Mouse (Mus musculus): ENCODE measurements at regions not wholly inside any gene's neighbourhood (a gene's known extent, or its start where the extent isn't known, plus 50 kb on each side); places are given as distances from the start of the nearest gene placed in this dataset.
"Not testable (repeated sequence)": the region's sequence is repeated elsewhere in the genome, so short reads cannot be mapped to it uniquely, and the experiment has no call there.

- intact Hi-C loops (cut with DNase I): no loop called here
- no peak for DNase-seq
Measured at GRCm38 (mm10) chr10:53482919-53483318, 103.2 kb upstream of the Cep85l start.

GRCm38 (mm10) chr10:53470200-53470599, 90.5 kb upstream of the Cep85l start:
- DNase-seq: no peak
- intact Hi-C loops (cut with DNase I): no loop called here

DNA sequence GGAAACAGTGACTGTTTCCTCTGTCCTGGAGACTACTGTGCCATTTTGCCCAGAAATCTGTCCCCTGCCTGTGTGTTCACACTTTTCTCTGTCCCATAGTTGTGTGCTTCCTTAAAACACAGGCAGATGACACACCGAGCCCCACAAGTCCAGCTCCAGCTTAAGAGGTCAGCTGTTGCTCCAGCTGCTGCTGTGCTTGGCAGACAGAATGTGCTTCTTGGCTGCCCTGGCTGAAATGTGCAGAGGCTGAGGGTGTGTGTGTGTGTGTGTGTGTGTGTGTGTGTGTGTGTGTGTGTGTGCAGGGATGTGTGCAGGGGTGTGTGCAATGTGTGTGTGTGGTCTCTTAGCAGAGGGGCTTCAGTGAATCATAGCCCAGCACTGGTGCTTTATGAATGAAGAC, 89.9 kb upstream of the Cep85l start:
- DNase-seq: peak; percentile 55 to 72
- intact Hi-C loops (cut with DNase I): no loop called here

- intact Hi-C loops (cut with DNase I): no loop called here
- DNase-seq: no peak
Measured at GRCm38 (mm10) chr10:53468293-53468545, 88.5 kb upstream of the Cep85l start.

DNA sequence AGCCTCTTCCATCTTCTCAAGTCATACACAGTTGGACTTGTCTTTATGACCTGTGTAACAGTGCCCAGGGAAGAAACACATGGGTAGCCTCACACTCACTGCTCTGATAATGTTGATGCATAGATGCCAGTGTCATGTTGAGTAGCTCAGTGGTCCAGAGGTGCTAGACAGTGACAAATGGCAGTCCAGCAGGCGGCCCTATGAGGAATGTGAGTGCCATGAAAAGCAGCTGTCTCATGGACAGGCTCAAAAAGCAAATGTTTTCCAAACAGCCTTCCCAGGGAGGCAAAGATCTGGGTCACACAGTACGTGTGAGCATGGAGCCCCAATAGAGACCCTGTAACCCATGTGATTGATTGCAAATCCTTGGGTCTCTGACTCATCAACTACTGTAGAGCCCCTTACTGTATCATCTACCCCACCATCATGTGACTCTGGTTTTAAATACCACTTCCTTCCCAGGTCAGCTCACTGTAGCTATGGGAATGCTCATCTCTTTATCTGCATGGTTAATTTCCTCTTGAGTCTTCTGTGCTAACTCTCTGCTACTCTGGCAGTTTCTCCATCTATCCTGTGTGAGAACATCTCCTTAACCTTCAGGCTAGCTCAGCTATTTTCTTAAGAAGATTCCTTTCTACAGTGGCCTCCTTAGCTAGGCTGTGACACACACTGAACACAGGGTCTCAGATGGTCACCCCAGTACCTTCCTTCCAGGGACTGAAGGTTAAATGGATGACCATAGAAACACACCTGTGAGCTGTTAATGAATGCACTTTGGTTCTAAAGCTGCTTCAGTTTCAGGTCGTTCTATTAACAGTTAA, 87.9 kb upstream of the Cep85l start:
- intact Hi-C loops (cut with DNase I): no loop called here
- DNase-seq: no peak

DNA sequence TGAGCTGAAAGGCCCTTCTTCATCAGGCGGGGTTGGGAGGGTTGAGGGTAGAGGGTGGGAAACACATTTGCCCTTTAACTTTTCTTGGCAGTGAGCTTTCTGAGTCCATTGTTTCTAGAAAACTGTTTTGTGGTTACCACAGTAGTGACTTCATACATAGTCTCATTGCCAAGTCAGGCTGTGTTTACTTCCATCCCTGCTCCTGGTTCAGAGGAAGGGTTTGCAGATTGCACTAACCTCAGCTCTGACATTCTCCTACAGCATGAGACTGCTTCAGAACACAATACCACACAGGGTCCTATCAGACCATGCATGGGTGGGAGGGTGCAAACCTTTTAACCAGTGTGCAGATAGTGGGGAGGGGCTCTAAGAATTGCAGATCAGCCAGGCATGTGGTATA, 87.1 kb upstream of the Cep85l start:
- intact Hi-C loops (cut with DNase I): no loop called here
- no peak for DNase-seq

DNA sequence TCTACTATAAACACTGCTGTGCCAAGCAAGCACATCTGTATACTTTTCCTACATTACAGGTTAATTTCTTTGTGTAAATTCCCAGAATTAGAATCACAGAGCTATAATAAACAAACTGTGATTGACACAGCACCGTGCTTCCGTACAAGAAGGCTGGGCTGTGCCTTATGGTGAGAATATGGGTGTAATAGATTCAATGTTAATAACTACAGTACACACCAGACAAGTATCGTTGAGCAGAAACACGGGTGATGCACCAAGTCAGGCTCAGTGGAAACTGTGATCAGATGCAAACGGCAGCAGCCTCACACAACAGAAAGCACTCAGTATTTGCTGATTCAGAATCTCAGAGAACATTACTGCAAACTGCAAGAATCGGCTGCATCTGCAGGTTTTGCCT, 86.5 kb upstream of the Cep85l start:
- intact Hi-C loops (cut with DNase I): no loop called here
- DNase-seq: no peak

DNA sequence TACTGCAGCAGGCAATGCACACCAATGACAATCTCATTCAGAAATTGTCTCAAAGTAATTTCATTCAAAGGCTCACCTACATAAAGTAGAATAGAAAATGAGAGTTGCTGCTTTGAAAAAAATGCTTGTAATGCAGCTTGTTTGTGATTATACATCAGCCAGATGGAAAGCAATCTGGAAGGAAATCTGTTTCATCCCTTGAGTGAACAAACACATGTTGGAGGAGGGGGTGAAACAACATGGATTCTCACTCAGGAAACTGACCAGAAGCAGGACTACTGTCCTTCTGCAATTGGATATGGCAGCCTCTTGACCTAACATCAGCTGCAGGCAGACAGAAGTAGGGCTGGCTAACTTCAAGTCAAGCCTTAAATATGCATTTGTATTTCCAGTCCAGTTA, 84.8 kb upstream of the Cep85l start:
- intact Hi-C loops (cut with DNase I): no loop called here
- no peak for DNase-seq

GRCm38 (mm10) chr10:53464006-53464405, 84.3 kb upstream of the Cep85l start:
- intact Hi-C loops (cut with DNase I): no loop called here
- DNase-seq: no peak

- DNase-seq: no peak
- intact Hi-C loops (cut with DNase I): no loop called here
Measured at GRCm38 (mm10) chr10:53463471-53463870, 83.7 kb upstream of the Cep85l start.

DNA sequence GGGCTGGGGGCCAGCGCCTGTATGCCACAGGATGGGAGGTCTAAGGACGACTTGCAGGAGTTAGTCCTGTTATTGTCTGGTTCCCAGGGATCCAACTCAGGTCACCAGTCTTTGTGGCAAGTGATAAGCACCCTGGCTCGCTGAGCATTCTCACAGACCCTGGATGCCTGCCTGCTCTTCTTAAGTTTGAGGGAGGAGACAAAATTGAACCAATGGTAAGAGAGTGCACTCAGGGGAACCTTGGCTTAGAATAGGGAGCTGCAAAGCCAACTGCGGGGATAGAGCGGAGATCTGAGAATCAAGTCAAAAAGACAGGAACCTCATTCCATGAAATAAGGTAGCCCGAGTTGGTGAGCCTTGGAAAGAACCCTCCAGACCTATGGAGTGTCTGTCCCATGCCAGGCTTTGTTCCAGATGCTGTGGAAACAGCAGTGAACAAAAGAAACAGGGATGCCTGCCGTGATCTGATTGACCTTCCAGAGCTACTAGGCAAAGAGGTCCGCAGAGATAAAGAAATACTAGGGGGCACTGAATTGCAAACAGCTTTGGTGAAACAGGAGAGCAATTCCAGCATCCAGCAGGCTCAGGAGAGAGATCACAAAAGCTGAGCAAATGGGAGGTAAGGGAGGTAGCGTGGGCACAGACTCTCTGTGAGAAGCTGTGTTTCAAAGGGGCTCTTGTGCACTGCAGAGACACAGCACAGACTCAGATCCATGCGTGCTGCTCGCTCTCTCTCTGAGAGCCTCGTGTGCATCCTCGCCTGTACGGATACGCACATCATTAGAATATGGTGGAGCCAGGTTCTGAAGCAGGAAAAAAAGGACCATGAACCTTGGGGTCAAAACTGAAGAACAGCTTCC, 82.9 kb upstream of the Cep85l start:
- intact Hi-C loops (cut with DNase I): no loop called here
- DNase-seq: peak in 1 of 2 experiments; percentile 60

GRCm38 (mm10) chr10:53461070-53461781, 81.5 kb upstream of the Cep85l start:
- intact Hi-C loops (cut with DNase I): no loop called here
- no peak for DNase-seq

DNA sequence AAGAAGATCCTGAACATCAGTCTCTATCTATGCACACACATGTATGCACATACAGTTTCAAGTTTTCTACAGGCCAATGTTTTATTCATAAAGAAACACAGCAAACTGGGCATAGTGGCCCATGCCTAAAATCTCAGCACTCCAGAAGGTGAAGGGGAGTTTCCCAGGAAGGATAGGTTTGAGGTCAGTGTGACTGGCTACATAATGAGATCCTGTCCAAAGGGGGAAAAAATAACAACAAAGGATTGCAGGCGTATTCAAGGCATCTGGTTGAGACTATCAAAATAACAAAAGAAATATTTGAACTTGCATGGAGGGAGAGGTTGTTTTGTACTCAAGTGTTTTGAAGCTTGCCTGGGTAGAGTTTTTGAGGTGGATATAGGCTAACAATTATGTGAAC, 80.0 kb upstream of the Cep85l start:
- DNase-seq; intact Hi-C loops (cut with DNase I): not testable (repeated sequence)

- intact Hi-C loops (cut with DNase I): no loop called here
- DNase-seq: no peak
Measured at GRCm38 (mm10) chr10:53456027-53456713, 76.4 kb upstream of the Cep85l start.

DNA sequence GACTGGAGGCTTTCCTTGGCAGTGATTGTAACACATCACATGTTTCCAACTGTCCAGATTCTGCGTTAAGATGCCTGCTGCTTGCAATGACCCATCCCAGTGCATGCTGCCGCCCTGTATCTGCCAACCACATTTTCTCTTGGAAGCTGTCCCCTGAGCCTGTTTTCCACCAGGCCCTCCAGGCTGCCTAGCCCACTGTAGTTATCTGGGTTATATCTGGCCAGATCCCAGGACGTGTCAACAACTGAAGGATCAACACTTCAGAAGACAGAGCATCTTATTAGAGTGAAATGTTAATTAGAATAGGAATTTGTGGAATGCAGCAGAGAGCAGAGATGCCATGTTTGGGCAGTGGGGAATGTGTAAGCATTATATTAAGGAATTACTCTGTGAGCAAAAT, 65.0 kb upstream of the Cep85l start:
- no peak for DNase-seq
- intact Hi-C loops (cut with DNase I): no loop called here

- intact Hi-C loops (cut with DNase I): no loop called here
- DNase-seq: no peak
Measured at GRCm38 (mm10) chr10:53443443-53443842, 63.7 kb upstream of the Cep85l start.

DNA sequence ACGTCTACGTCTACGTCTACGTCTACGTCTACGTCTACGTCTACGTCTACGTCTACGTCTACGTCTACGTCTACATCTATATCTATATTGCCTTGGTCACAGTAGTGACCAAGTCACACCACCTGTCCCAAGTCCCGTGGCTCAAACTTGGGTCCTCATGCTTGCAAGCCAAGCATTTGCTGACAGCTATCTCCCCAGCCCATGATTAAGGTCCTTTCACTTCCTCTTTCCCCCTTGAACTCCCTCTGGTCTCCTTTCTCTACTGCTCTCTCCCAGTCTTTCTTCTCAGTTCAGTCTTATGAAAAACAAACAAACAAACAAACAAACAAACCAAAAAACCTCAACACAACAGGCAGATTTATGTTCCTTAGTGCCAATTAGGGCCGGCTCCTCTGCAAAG, 63.2 kb upstream of the Cep85l start:
- no peak for DNase-seq
- intact Hi-C loops (cut with DNase I): no loop called here

DNA sequence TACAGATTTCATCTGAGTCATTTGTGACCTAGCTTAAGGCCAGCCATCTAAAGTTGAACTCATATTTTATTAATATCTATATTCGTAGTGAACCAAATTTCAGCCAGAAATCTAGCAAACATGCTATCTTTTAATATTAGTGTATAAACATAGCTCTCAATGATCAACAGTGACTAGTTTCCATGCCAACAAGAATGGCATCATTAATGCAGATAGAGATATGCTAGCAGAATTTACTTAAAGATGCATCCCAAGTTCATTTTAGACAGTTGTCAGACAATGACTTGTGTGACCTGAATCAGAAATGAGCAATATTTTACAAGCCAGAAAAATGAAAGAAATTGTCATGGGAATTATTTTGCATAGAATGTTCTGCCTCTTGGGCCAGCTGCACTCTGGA, 60.5 kb upstream of the Cep85l start:
- intact Hi-C loops (cut with DNase I): no loop called here
- no peak for DNase-seq

GRCm38 (mm10) chr10:53438388-53438787, 58.6 kb upstream of the Cep85l start:
- DNase-seq: no peak

GRCm38 (mm10) chr10:53437724-53438123, 58.0 kb upstream of the Cep85l start:
- no peak for DNase-seq
- intact Hi-C loops (cut with DNase I): loop anchor here (1.0 to 5.0 kb wide), 2 partner anchors 10 to 60 kb away; no protein-coding TSS in a partner anchor

More at GRCm38 (mm10) chr10:53438388-53438787, 58.6 kb upstream of the Cep85l start:
- intact Hi-C loops (cut with DNase I): loop anchor here (5.0 kb wide), 1 partner anchor 59 kb away; no protein-coding TSS in a partner anchor

All from gastrocnemius, postnatal 36 days (tissue).